Mouse (Mus musculus): ENCODE results near the gene Dnah12.

DNA sequence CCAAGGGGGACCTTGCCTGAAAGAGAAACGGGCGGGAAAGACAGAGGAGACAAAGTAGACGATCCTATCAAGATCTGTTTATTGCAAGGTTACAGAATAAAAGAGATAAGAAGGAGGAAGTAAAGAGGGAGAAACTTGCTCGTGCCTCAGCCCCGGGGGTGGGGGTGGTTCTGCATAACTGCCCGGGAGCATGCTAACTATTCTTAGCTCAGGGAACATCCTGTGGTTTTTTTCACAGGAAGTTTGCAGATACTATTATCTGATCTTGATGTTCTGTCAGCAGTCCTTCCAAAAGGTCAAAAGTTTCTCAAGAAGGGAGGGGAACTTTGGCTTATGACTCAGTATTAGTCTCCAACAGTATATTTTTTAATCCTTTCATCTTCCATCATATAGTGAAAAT lies 71.8 kb downstream of the Dnah12 start:
- no peak for TF ChIP-seq CTCF (IDR thresholded peaks at IDR 0.05; ENCODE audit: extremely low read depth, insufficient read depth, insufficient read length, insufficient replicate concordance)
- TF ChIP-seq POLR2A (IDR thresholded peaks at IDR 0.05; ENCODE audit: low read depth, low read length) = no peak
